Mouse (Mus musculus): ENCODE results near the gene Gm15517. TPM values are rescaled to one million over a fixed set of nuclear protein-coding genes. Genes with fewer than 3 reads are reported as not detected.

Gene Gm15517
- total RNA-seq, 2 experiments from 2014 or later, result not detected

DNA sequence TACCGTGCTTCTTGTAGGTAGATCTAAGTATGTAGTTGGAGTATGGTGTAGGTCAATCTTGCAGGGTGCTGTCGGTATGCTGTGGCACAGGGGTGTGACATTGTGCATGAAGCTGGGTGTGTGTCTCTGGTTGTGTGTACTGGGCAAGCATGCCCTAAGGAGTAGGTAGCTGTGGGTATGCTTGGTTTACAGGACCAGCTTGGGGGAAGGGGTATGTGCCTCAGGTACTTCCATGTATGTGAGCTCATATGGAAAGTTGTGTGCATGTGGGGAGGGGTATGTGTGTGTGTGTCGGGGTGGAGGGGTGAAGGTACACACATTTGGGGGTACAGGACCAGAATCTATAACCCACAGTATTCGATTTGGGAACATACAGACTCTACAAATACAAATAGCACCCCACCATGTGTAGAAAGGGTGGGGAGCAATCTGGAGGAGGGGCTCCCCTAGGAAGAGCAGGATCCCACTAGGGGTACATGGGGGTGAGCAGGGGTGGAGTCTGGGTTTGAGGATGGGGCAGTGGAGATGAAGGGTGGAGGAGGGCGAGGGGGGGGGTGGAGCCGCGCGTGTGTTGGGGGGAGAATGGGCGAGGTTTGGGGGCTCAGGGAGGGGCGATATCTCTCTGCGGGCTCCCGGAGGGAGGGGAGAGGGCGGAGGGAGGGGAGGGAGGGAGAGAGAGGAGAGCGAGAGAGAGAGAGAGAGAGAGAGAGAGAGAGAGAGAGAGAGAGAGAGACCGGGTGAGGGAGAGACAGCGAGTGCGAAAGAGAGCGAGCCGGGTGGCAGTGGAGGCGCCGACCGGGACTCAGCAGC, 48.4 kb downstream of the Gm15517 start, which contains the start of gene Shank1:
TSS of gene Shank1 (plus strand) at position 779 of the 810 bp plus-strand sequence.
- no peak for DNase-seq

DNA sequence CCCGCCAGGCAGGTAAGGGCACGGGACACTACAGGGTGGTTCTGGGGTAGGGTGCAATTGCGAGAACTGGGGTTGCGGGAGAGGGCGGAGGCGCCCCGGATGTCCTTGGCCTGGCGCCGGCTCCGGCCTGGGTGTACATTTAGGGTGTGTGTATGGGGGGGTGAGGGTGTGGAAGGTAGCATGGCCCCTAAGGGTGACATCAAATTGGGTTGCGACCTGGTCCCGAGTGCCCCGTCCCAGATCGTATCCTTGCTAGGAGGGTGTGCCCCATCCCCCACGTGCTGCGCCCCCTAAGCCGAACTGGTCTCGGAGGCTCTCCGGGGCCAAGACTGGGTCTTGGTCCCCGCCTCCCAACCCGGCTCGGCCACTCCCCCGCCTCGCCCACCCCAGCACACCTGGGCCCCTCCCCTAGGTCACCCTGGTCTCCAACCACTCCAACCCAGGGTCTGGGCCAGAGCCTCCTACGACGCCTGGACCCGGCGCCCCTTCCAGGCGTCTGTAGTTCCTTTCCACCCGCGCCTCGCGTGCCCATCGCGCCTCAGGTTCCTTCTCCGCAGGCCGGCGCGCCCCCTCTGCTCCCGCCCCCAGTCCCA, 49.1 kb downstream of the Gm15517 start:
- peak; percentile 16 to 27 for DNase-seq

DNA sequence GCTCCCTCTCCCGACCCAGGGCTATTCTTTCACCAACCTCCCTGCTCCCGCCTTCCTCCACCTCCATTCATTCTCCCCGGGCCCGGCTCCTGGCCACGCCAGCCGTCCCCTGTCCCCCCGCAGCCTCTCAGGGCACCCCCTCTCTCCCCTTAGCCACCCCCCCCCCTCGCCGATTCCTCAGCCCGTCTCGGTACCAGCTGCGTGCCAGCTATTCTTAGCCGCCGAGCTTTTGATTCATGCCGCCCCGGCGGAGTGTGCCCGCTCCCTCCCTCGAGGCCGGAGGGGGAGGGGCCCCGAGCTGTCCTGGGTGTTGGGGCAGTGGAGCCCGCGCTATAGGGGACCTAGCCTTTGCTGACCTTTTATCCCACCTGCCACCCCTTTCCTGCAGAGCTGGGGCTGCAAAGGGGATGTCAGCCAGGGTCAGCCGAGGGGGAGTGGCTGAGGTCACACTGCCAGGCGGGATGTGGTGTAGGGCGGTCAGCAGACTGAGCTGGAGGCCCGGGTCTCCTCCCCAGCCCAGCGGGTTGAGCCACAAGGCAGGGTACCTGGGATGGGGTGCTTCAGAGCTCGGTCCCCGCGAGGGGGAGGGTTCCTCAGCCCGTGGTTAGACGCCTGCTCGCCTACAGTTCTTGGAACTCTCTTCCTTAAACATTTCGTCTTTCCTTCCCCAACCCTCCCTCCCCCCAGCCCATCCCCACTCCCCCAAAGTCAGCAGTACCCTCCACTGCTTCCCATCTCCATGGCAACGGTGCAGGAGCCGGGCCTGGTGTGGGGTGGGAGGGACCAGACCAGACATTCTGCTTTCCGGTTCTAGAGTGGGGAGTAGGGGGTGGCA, 49.8 kb downstream of the Gm15517 start:
- DNase-seq, result peak; percentile 67 to 80

Other genes starting within 250 kb of the Gm15517 start
- gene Klk1b26, start 249.3 kb upstream of the Gm15517 start, total RNA-seq (2021), result not detected
- gene Klk1b27, start 209.2 kb upstream of the Gm15517 start, total RNA-seq (2021), result not detected
- gene Klk1b21, start 159.1 kb upstream of the Gm15517 start, total RNA-seq (2021), result not detected
- gene Klk1b22, start 148.8 kb upstream of the Gm15517 start, total RNA-seq (2021), result not detected
- gene Klk1b16, start 124.7 kb upstream of the Gm15517 start, total RNA-seq (2021), result not detected
- not detected for gene Klk1b24, start 73.2 kb upstream of the Gm15517 start, total RNA-seq (2021)
- gene Klk1b3, start 63.3 kb upstream of the Gm15517 start, total RNA-seq (2021), result not detected
- gene Klk1b4, start 54.0 kb upstream of the Gm15517 start, total RNA-seq (2021), result not detected
- gene Klk1b5, start 45.5 kb upstream of the Gm15517 start, total RNA-seq (2021), result not detected
- not detected for gene Klk1, start 36.1 kb upstream of the Gm15517 start, total RNA-seq (2021)
- gene Gm36864, start 25.3 kb upstream of the Gm15517 start, total RNA-seq (2021), result not detected
- under 1 TPM; 0.43 to 0.63 TPM for gene 1700028J19Rik, start 14.8 kb upstream of the Gm15517 start, total RNA-seq (2021)
- 100 to 1,000 TPM in 1 of 2 experiments, 10 to 100 TPM in 1; 99.6 to 120 TPM for gene 2410002F23Rik, start 14.7 kb upstream of the Gm15517 start, total RNA-seq (2021)
- not detected for gene Acp4, start 4.1 kb upstream of the Gm15517 start, total RNA-seq (2021)
- gene Clec11a, start 45.5 kb downstream of the Gm15517 start, total RNA-seq (2021), result 1 to 10 TPM; 4.1 TPM
- gene Shank1, start 48.8 kb downstream of the Gm15517 start, total RNA-seq (2021), result 1 to 10 TPM; 5.2 to 6.7 TPM
- 1 to 10 TPM; 3.0 to 4.7 TPM for gene Syt3, start 122.7 kb downstream of the Gm15517 start, total RNA-seq (2021)
- gene 1700008O03Rik, start 124.4 kb downstream of the Gm15517 start, total RNA-seq (2021), result under 1 TPM; 0.63 to 0.99 TPM
- 1 to 10 TPM; 3.9 to 4.9 TPM for gene Lrrc4b, start 167.6 kb downstream of the Gm15517 start, total RNA-seq (2021)
- gene Aspdh, start 203.9 kb downstream of the Gm15517 start, total RNA-seq (2021), result under 1 TPM in 1 of 2 experiments, not detected in 1; 0.63 TPM
- gene Josd2, start 206.5 kb downstream of the Gm15517 start, total RNA-seq (2021), result 10 to 100 TPM; 53.9 to 61.0 TPM
- 10 to 100 TPM; 91.2 to 99.2 TPM for gene Emc10, start 235.1 kb downstream of the Gm15517 start, total RNA-seq (2021)
- 1 to 10 TPM; 8.5 to 9.5 TPM for gene Fam71e1, start 235.1 kb downstream of the Gm15517 start, total RNA-seq (2021)

All from adrenal gland, postnatal 36 days (tissue).